Mouse (Mus musculus): ENCODE results near the gene Ilkap.
A peak's percentile ranks its signal among the peaks of the same experiment; 100 is the strongest.

The Ilkap gene

DNA sequence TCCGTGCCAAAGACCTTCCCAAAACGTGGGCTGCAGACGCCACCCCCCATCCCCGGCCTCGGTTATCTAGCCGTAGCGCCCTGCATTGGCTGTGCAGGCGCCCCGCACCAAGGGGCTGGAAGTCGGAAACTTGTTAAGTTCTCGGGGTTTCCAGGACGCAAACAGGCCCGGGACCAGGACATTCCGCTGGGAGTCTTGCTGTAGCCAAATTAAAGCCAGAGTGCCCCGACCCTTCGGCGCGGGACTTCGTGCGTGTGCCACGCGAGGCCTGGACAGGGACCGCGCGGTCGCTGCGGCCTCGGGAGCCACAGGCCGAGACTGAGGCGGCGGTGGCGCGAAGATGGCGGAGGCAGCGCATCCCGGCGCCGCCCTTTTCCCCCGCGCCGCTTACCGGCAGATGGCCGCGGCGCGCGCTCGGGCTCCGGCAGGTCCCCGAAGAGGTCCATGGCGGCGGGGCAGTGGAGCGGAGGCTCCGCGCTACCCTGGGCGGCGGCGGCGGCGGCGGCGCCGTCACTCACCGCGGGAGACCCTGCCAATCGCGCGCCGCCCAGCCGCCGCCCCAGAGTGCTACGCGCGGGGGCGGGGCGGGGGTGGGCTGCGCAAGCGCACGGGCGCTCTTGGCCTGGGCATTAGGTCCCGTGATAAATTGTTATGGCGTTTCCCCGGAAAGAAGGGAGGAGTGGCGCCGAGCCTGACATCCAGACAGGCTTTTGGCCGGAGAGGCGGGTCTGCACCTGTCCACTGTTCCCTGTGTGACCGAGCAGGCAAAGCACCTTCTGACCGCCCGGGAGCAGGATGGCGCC, at the start of gene Ilkap:
TSS of gene Ilkap (minus strand) at position 556 of the 803 bp plus-strand sequence.
- DNase-seq = peak; percentile 89

- no peak for DNase-seq
Measured at GRCm38 (mm10) chr1:91446511-91446910, 47.9 kb upstream of the Ilkap start.

GRCm38 (mm10) chr1:91446060-91446459, 47.4 kb upstream of the Ilkap start:
- no peak for DNase-seq

DNA sequence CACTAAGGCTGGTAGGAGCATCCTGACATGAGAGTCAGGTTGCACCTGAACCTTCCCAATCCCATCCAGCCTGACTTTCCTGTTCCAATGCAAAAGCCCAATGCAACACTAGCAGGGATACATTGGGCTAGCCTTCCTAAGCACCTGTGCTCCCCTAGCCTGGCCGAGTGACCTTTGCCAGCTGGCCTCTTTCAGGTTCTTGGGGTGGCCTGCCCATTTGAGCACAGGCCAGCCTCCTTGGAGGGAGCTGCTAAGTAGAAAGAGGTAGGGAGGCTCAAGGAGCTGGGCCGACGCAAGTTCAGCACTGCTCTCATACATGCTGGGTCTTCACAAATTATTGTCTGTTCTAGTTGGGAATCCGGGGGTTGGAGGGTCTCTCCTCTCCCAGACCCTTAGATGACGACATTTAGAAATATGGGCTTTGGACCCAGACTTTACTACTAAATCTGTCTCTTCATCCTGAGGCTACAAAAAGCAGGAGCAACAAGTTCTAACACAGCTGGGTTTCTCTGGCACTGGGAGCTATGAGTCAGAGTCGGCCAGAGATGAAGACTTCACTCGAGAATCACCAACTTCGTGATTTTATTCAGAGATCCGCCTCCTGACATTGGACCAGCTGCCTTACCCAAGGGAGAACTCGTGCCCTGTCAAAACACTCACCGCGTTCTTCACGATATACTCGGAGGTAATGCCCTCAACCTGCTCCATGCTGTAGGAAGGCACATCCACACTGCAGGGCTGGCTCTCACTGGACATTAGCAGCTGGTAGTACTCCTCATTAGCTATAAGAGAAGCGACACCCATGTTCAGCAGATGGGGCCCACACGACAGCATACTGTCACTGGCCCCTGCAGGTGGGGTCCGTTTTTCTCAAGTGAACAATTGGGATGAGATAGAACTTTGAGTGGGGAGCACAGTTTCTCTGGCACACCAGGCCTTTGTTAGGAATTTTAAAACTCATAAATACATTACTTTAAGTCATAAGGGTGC, 46.5 kb upstream of the Ilkap start:
- DNase-seq = no peak

GRCm38 (mm10) chr1:91442350-91442990, 43.9 kb upstream of the Ilkap start:
- no peak for DNase-seq

DNA sequence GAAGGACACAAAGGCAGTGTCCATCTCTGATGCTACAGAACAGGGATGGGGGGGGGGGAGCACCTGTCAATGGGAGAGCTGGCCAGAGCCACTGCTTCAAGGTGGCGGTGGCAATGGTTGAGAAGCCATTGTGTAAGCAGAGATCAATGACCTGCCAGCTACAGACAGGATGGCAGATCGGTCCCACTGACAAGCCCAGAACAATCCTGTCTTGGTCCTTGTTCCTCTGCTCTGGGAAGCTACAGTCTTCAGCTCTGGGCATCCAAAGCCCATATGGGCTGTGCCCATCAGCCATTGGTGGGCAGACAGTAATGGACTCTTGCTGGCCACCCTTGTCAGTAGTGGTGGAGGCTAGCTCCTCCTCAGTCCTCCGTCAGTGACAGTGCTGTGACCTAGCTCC, 43.2 kb upstream of the Ilkap start:
- no peak for DNase-seq

DNA sequence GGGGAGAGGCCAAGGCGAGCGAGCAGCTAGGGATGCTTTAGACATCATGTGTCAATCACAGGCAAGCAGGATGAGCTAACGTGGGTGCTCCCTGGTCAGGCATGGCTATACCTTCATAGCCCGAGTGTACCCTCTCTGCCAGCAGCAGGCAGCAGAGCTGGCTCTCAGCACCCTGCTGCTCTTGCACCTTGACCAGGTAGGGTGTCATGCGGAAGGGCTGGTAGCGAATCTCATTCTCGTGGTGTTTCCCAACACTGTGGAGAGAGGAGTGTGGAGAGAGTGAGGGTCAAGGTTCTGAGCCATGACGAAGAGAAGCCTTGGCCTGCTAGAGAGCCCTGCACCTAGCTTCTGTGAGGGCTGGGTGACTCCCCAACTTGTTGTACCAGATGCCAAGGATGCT, 41.2 kb upstream of the Ilkap start:
- DNase-seq = no peak

DNA sequence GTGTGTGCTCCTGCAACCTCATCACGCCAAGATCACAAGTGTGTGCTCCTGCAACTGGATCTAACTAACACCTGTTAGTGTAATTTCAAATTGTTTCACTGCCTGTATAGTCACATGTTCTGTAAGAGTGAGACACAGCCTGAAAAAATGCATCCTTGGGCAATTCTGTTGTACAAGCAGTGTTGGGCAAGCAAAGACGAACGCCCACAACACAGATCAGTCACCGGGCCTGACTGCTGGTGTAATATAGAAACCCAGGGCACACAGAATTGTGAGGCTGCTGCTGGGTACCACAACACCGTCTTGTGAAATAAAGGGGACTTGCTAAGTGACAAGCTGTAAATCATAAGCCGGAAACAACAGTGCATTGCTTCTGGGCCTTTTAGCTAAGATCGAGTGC, 39.0 kb upstream of the Ilkap start:
- DNase-seq = no peak

DNA sequence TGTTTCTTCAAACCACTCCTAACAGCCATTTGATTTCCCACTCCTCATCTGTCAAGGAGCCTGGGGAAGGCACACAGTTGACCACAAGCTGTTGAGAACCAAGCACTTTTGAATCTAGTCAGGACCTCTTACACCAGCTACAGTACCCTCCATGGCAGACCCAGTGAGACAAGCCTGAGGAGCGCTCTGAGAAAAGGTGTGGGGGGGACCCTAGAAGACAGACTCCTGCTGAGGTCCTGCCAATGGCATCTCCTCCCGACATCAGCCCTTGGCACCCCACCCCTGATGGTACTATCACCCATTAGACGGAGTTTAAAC, 38.4 kb upstream of the Ilkap start:
- no peak for DNase-seq

GRCm38 (mm10) chr1:91436380-91437082, 37.9 kb upstream of the Ilkap start:
- DNase-seq = peak; percentile 69

DNA sequence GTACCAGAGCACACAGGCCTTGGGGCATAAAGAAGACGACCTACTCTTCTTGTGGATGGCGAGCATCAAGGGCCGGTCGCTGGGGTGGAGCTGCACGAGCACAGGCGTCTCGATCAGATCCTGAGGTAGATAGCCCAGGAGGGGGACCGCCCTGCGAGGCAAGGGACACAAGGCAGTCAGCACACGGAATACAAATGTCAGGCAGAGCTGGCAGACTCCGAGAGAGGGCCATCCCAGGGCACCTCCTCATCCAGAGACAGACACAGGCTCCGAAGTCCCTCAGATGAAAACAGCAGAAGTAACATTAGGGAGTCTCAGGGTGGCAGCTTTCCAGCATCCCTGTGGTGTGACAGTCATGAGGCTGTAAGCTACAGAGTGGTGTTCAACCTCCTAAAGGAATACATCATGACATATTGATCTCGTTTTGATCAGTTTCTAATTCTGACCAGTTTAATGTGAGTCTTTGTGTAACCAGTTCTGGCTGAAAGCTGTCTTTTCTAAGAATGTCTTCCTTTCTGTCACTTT, 37.1 kb upstream of the Ilkap start:
- peak; percentile 40 for DNase-seq

- no peak for DNase-seq
Measured at GRCm38 (mm10) chr1:91434905-91435304, 36.3 kb upstream of the Ilkap start.

- DNase-seq = no peak
Measured at GRCm38 (mm10) chr1:91430761-91431160, 32.1 kb upstream of the Ilkap start.

GRCm38 (mm10) chr1:91429212-91429611, 30.6 kb upstream of the Ilkap start:
- DNase-seq = no peak

- peak; percentile 77 for DNase-seq
Measured at GRCm38 (mm10) chr1:91428614-91429013, 30.0 kb upstream of the Ilkap start.

DNA sequence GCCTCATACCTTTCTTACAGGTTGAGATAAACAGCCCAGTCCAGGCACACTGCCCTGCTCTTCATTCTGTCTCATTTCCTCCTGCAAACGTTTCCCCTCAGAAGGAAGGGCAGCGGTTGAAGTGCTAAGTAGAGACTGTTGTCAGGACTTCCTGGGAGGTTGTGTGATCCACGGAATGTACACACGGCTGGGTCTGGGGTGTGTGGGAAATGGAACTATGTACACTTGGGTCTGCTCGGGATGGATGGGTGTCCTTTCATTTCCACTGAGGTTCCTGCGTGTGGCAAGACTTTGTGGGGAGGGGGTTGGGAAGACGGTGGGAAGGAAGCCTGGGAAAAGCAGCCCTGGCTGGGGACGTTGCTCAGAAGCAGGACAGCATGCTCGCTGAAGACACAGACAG, 27.8 kb upstream of the Ilkap start:
- DNase-seq = no peak

DNA sequence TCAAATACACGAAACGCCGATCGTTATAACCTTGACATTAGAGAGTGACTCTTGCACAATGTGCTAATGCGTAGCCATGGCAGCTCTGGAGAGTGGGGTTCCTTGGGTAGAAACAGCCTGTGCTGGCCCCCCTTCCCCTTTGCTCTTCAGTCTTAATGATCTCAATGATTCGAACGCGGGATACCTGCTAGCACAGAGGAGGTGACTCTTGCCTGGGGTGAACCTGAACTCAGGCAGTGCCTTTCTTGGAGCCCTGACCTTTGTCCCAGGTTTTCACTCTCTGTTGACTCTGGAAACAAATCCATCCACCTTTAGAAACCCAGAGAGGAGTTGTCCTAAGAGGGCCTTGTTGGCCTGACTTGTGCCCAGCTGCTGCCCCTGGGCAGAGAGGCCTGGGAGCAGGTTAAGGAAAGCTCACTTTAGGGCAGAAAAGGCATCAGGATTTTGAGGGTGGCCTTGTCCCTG, 22.0 kb upstream of the Ilkap start:
- no peak for DNase-seq

GRCm38 (mm10) chr1:91419862-91420600, 21.4 kb upstream of the Ilkap start:
- no peak for DNase-seq

DNA sequence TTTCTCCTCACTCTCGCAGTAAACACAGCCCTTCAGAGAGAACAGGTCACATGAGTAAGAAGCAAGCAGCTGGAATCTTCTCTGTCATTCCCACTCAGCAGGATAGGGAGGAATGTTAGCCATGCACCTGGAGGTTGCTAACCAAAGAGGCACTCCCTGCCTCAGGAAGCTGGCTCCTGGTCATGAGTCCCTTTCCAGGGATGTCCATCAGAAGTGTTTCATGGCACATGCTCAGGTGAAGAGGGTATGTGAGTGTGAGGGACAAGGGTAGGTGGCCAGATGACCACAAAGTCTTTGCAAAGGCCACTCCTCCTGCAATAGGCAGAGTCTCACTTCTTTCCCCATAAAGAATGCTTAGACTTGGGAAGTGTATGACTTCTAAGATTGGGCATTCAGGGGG, 19.4 kb upstream of the Ilkap start:
- no peak for DNase-seq

DNA sequence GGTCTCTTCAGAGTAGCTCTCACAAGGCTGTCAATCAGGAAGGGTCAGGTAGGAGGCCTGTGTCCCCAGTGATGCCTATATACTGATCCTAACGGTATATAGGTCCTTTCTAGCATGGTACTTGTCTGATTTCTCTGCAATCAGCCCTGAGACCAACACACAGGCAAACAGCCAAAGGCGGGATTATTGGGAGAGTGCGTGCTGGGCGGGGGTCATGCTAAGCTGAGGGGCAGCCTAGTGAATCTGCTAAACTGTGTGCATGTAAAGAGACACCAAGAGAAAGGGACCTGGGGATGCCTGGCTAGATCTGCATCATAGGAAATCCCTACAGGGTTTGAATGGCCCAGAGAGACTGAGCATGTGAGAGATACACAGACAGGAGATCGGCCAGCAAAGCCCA, 16.7 kb upstream of the Ilkap start:
- peak; percentile 53 for DNase-seq

DNA sequence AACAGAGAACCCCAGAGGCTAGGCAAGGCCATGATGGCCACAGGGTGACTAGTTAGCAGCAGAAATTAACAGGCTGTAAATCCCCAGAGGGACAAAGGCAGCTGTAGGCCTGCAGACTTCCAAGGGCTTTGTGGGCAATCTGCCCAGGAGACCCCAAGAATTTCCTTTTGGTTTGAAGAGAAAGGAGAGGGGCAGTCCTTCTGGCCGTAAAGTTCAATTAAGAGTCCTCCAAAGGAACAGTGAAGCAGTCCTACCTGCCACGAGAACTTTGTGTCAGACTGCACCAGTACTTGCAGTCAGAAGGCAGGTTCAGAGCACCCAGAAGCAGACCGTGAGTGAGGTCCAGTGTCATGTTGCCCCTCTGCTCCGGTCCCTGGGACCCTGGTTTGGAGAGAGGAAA, 16.3 kb upstream of the Ilkap start:
- DNase-seq = peak; percentile 61
